Mouse (Mus musculus): ENCODE measurements at regions not wholly inside any gene's neighbourhood (a gene's known extent, or its start where the extent isn't known, plus 50 kb on each side); places are given as distances from the start of the nearest gene placed in this dataset.

DNA sequence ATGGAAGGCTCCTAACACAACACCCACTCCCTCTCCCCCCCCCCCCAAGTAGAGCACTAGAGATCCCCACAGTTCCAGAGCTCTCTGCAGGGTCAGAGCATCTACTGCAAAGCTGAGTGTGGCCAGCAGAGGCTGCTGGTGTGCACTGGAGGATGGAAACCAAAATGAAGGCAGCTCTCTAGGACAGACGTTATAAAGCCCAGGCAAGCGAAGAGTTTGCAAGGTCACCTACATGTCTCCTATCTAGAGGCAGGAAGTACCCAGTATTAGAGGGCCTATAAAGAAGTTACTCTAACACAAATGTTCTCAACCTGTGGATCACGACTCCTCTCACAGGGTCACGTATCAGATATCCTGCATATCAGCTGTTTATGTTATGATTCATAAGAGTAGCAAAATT, 125.1 kb upstream of the Thumpd2 start:
- intact Hi-C loops (cut with DNase I) = loop anchor here (5.0 to 10.0 kb wide), 3 partner anchors 475 to 1767 kb away; no protein-coding TSS in a partner anchor

DNA sequence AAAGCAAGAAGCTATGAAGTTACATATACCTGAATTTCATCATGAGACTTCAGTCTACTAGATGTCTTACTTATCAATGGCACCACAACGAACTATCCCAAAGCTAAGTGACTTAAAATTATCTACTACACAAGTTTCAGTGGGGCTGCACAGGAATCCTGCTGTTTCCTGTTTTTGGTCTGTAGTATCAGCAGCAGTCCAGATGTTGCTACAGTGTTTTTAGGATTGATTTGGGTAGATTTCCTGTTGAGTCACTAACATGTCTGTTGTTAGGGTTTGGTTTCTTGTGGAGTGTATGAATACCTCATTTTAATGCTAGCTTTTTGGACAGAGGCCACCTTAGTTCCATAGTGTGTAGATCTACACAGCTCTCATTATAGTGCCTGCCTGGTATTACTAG, 120.8 kb upstream of the Thumpd2 start:
- intact Hi-C loops (cut with DNase I) = no loop called here

DNA sequence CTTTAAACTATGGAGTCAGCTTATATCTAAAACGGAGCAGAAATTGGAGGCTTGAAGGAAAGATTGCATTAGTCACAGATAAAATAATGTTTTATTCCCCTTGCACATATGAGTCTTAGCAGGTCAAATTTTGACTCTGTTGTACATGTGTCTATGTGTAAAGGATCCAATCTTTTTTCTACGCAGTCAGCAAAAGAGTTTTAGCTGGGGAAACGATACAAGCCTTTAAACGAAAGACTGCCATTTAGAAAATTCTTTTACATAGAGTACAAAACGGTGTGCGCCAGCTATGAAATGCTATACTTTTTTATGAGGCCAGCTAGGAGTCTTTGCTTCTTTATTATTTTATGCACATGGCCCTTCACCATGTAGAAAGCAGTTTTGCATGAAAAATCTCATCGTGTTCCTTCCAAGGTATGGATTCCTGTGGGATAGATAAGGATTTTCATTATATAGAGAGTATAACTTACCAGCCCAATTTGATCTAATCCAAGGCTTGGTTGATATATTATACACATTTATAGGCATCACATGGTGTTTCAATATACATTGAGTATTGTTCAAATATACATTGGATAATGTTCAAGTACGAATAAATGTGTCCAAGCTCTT, 116.0 kb upstream of the Thumpd2 start:
- intact Hi-C loops (cut with DNase I) = no loop called here

DNA sequence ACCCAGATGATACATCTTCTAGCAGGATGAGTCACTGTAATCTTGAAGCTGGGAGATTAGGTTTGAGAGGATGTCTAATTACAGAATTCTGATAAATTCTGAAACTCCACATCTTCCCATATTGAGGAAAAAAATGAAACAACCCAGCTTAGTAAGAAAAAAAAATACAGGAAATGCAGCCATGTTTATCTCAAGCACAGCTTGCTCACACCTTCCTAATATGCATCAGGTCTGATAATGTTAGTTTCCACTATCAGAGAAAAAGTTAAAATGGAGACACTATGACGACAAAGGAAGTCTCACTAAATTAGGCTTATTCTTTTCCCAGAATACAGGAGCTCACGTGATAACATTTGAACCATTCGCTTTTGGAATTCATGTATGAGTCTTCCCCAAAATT, 111.4 kb upstream of the Thumpd2 start:
- intact Hi-C loops (cut with DNase I) = no loop called here

DNA sequence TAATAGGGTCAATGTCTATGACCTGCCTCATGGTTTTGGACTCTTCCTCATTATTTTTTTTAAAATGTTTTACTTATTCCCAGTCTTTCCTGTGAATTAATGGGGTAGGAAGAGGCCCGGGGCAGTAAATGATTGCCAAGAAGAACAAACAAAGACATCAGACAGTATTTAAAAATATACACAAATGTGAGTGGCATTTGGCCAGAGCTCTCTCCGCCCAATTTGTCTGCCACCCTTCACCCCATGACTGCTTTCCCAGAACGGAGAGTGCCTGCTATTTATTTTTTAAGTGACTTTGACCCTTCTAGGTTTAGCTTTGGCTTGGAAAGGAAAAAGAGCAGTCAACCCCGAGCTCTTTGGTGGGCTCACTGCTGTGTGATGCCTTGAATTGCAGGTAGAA, 111.0 kb upstream of the Thumpd2 start:
- intact Hi-C loops (cut with DNase I) = no loop called here

- intact Hi-C loops (cut with DNase I) = no loop called here
Observed at GRCm38 (mm10) chr17:81172943-81173342, 108.1 kb upstream of the Thumpd2 start.

GRCm38 (mm10) chr17:81169118-81169517, 104.2 kb upstream of the Thumpd2 start:
- intact Hi-C loops (cut with DNase I) = no loop called here

DNA sequence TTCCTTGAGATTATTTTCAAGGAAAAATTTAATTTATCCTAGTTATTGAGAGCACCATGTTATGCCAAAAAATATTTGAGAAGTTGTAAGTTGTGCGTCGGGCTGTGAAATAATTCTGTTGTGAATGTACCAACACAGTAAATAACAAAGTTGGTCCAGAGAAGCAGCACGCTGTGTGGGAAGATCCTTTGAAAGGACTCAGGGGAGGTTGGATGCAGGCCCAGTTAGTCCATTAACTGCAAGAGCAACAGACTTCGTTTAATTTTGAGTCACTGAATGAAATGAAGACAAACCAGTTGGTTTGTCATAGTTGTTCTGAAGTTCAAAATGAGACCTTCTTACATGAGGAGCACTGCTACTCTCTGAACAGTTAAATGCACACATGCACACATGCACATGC, 85.8 kb upstream of the Thumpd2 start:
- intact Hi-C loops (cut with DNase I) = no loop called here

DNA sequence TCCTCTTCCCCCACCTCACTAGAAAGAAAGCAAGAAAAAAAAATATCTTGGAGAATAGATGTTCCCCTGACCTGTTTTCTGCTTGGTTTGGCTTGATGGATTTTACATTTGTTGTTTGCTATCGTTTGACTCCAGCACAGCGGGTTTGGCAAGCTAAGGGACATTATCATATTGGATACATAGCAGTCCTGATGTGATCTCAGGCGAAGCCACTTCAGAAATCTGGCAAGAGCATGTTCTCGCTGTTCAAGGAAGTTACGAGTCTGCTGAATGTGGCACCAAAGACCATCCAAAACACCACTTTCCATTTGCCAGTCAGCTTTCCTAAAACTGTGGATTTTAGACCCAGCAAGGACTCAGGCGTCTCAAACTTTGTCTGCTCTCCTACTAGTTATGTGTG, 69.8 kb upstream of the Thumpd2 start:
- intact Hi-C loops (cut with DNase I) = no loop called here

- intact Hi-C loops (cut with DNase I) = no loop called here
Observed at GRCm38 (mm10) chr17:81133227-81133626, 68.3 kb upstream of the Thumpd2 start.
